Mouse (Mus musculus): Measurements from ENCODE around the gene Ssrp1. TPM values are rescaled to one million over a fixed set of nuclear protein-coding genes. Genes with fewer than 3 reads are reported as not detected.
A peak's percentile ranks its signal among the peaks of the same experiment; 100 is the strongest.

The Ssrp1 gene
- polyA plus RNA-seq, 1 experiment: 70.2 TPM

DNA sequence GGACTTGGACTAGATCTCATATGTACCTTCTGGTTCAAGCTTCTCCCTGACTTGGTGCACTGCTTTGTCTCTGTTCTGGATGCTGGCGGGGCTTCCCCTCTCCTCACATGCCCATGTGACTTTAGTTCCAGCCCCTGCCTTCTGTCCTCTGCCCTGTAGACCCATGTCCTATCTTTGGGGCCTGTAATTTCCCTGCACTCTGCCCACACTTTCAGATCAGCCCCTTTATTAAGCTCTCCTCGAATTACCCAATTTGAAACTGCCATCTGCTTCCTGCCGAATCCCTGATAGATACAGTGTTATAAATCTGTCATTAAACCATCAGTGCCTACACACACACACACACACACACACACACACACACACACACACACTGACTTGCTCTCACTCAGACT is 22.4 kb upstream of the Ssrp1 start:
- TF ChIP-seq POLR2A (IDR thresholded peaks at IDR 0.05; ENCODE audit: low read depth, low read length): no peak
- TF ChIP-seq CTCF (conservative IDR thresholded peaks at IDR 0.05; ENCODE audit: insufficient read depth, insufficient read length, low read depth, low read length): no peak
- DNase-seq: no peak
- Histone ChIP-seq H3K27ac (ENCODE audit: insufficient read depth, low read depth, low read length) (no peak overlapping the region), H3K4me1 (ENCODE audit: control insufficient read depth, insufficient read depth, low read length) (no peaks in the 10 kb centered on the region), H3K27me3 (replicated peaks; ENCODE audit: control insufficient read depth, insufficient read depth, low read length) (no peaks in the 10 kb centered on the region), H3K4me3 (ENCODE audit: insufficient read depth, low read depth, low read length) (no peak overlapping the region), H3K36me3 (ENCODE audit: control insufficient read depth, insufficient read depth, low read length) (no peaks in the 10 kb centered on the region)
- WGBS: 41% methylated on average over 3 of the region's 3 CpGs

- Histone ChIP-seq H3K4me3 (ENCODE audit: insufficient read depth, low read depth, low read length) (no peak overlapping the region), H3K36me3 (ENCODE audit: control insufficient read depth, insufficient read depth, low read length) (no peaks in the 10 kb centered on the region), H3K4me1 (ENCODE audit: control insufficient read depth, insufficient read depth, low read length) (no peaks in the 10 kb centered on the region), H3K27ac (ENCODE audit: insufficient read depth, low read depth, low read length) (no peak overlapping the region), H3K27me3 (replicated peaks; ENCODE audit: control insufficient read depth, insufficient read depth, low read length) (no peaks in the 10 kb centered on the region)
- 23% methylated on average over 4 of the region's 4 CpGs for WGBS
- DNase-seq: peak; percentile 48
- peak; percentile 88 for TF ChIP-seq CTCF (conservative IDR thresholded peaks at IDR 0.05; ENCODE audit: insufficient read depth, insufficient read length, low read depth, low read length)
- no peak for TF ChIP-seq POLR2A (IDR thresholded peaks at IDR 0.05; ENCODE audit: low read depth, low read length)
Observed at GRCm38 (mm10) chr2:85022043-85022442, 15.0 kb upstream of the Ssrp1 start.

- 75% methylated on average over 3 of the region's 3 CpGs for WGBS
- no peak overlapping the region for H3K4me3 ChIP-seq (ENCODE audit: insufficient read depth, low read depth, low read length)
- H3K27ac ChIP-seq (ENCODE audit: insufficient read depth, low read depth, low read length): no peak overlapping the region
- no peak for DNase-seq
- no peaks in the 10 kb centered on the region for H3K27me3 ChIP-seq (replicated peaks; ENCODE audit: control insufficient read depth, insufficient read depth, low read length)
- H3K36me3 ChIP-seq (ENCODE audit: control insufficient read depth, insufficient read depth, low read length): no peaks in the 10 kb centered on the region
- H3K4me1 ChIP-seq (ENCODE audit: control insufficient read depth, insufficient read depth, low read length): no peaks in the 10 kb centered on the region
- no peak for TF ChIP-seq POLR2A (IDR thresholded peaks at IDR 0.05; ENCODE audit: low read depth, low read length)
- no peak for TF ChIP-seq CTCF (conservative IDR thresholded peaks at IDR 0.05; ENCODE audit: insufficient read depth, insufficient read length, low read depth, low read length)
Observed at GRCm38 (mm10) chr2:85026178-85026577, 10.9 kb upstream of the Ssrp1 start.

DNA sequence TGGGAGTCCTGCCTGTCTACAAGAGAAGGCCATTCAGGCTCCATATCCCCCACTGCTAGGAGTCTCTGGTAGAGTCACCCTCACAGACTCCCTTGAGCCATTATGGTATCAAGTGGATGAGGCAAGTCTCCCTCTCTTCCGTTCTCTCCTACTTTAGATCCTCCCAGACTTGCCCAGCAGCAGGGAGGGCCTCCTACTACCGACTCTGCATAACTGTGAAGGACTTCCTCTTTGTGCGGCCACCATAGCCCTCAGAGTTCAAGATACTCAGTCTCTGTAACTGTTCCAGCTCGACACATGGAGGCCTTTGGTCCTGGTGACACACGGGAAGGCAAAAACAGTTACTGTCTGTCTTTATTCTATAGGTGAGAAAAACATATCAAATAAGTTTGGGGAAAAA is 9.8 kb upstream of the Ssrp1 start:
- WGBS: 68% methylated on average over 5 of the region's 5 CpGs
- TF ChIP-seq POLR2A (IDR thresholded peaks at IDR 0.05; ENCODE audit: low read depth, low read length): no peak
- TF ChIP-seq CTCF (conservative IDR thresholded peaks at IDR 0.05; ENCODE audit: insufficient read depth, insufficient read length, low read depth, low read length): no peak
- no peak overlapping the region for H3K27ac ChIP-seq (ENCODE audit: insufficient read depth, low read depth, low read length)
- no peaks in the 10 kb centered on the region for H3K36me3 ChIP-seq (ENCODE audit: control insufficient read depth, insufficient read depth, low read length)
- no peak overlapping the region for H3K4me3 ChIP-seq (ENCODE audit: insufficient read depth, low read depth, low read length)
- H3K4me1 ChIP-seq (ENCODE audit: control insufficient read depth, insufficient read depth, low read length): no peaks in the 10 kb centered on the region
- H3K27me3 ChIP-seq (replicated peaks; ENCODE audit: control insufficient read depth, insufficient read depth, low read length): no peaks in the 10 kb centered on the region
- no peak for DNase-seq

- 29% methylated on average over 6 of the region's 6 CpGs for WGBS
- H3K27me3 ChIP-seq (replicated peaks; ENCODE audit: control insufficient read depth, insufficient read depth, low read length): no peaks in the 10 kb centered on the region
- H3K4me1 ChIP-seq (ENCODE audit: control insufficient read depth, insufficient read depth, low read length): no peaks in the 10 kb centered on the region
- H3K36me3 ChIP-seq (ENCODE audit: control insufficient read depth, insufficient read depth, low read length): no peaks in the 10 kb centered on the region
- DNase-seq: no peak
- H3K4me3 ChIP-seq (ENCODE audit: insufficient read depth, low read depth, low read length): no peak overlapping the region
- H3K27ac ChIP-seq (ENCODE audit: insufficient read depth, low read depth, low read length): no peak overlapping the region
- TF ChIP-seq POLR2A (IDR thresholded peaks at IDR 0.05; ENCODE audit: low read depth, low read length) (no peak), CTCF (conservative IDR thresholded peaks at IDR 0.05; ENCODE audit: insufficient read depth, insufficient read length, low read depth, low read length) (no peak)
Observed at GRCm38 (mm10) chr2:85029897-85030296, 7.1 kb upstream of the Ssrp1 start.

GRCm38 (mm10) chr2:85030989-85031388 is 6.0 kb upstream of the Ssrp1 start:
- no peaks in the 10 kb centered on the region for H3K27me3 ChIP-seq (replicated peaks; ENCODE audit: control insufficient read depth, insufficient read depth, low read length)

DNA sequence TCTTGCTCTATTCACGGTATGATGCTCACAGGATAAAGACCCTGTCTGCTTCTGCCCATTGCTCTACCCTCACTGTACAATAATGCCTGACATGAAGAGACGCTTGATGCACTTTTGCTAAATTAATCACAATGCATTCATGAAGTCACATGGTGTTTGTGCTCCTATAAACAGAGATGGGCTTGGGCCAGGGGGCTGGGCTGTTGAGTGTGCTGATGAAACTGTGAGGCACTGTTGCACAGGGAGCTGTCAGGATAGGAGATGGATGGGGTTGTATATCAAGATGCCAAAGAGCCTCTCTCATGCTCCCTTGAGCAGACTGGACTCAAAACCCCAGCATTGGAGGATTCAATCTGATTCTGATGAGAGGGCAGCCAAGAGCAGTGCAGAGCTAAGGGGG is 3.9 kb upstream of the Ssrp1 start:
- 82% methylated on average over 2 of the region's 2 CpGs for WGBS
- TF ChIP-seq POLR2A (IDR thresholded peaks at IDR 0.05; ENCODE audit: low read depth, low read length) (no peak), CTCF (conservative IDR thresholded peaks at IDR 0.05; ENCODE audit: insufficient read depth, insufficient read length, low read depth, low read length) (no peak)
- Histone ChIP-seq H3K27ac (ENCODE audit: insufficient read depth, low read depth, low read length) (no peak overlapping the region), H3K4me1 (ENCODE audit: control insufficient read depth, insufficient read depth, low read length) (peaks cover 8% of the 10 kb centered on the region; the same call in 1 of the 2 replicates), H3K4me3 (ENCODE audit: insufficient read depth, low read depth, low read length) (no peak overlapping the region), H3K27me3 (replicated peaks; ENCODE audit: control insufficient read depth, insufficient read depth, low read length) (no peaks in the 10 kb centered on the region), H3K36me3 (ENCODE audit: control insufficient read depth, insufficient read depth, low read length) (no peaks in the 10 kb centered on the region)
- DNase-seq: no peak

More at GRCm38 (mm10) chr2:85030989-85031388, 6.0 kb upstream of the Ssrp1 start:
- no peak overlapping the region for H3K27ac ChIP-seq (ENCODE audit: insufficient read depth, low read depth, low read length)
- H3K4me3 ChIP-seq (ENCODE audit: insufficient read depth, low read depth, low read length): no peak overlapping the region
- H3K36me3 ChIP-seq (ENCODE audit: control insufficient read depth, insufficient read depth, low read length): no peaks in the 10 kb centered on the region
- DNase-seq: no peak
- TF ChIP-seq POLR2A (IDR thresholded peaks at IDR 0.05; ENCODE audit: low read depth, low read length): no peak
- TF ChIP-seq CTCF (conservative IDR thresholded peaks at IDR 0.05; ENCODE audit: insufficient read depth, insufficient read length, low read depth, low read length): no peak
- WGBS: 51% methylated on average over 6 of the region's 6 CpGs
- H3K4me1 ChIP-seq (ENCODE audit: control insufficient read depth, insufficient read depth, low read length): no peaks in the 10 kb centered on the region
